Mouse (Mus musculus): ENCODE measurements around the gene Ccr10. TPM values are rescaled to one million over a fixed set of nuclear protein-coding genes. Genes with fewer than 3 reads are reported as not detected.

The Ccr10 gene
- total and polyA plus RNA-seq, 2 experiments from 2014 or later = 0.16 to 0.88 TPM

DNA sequence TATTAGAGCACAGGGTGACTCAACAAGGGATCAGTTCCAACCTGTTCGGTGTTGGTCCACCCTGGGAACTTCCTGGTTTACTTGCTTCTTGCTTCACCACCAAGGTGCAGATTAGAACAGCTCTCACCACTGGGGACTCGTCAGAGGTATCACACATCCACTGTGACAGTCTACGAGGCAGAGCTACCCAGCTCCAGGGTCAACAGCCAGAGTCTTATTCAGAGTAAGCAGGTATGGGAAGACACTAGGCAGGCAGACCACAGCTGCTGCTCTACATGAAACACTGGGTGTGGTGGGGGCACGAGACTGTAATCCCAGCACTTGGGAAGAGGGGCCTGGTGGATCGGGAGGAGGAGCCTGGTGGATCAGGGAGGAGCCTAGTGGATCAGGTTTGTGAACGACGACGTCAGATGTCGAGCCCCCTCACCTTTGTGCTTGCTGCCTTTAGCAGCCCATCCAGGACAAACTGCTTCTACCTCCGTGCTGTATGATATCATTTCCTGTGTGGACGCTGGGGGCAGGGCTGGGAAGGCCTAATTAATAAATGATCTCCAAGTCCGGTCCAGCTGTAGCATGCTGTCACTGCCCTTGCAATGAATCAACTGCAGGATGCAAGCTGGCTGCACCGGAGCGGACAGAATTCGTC, 36.6 kb downstream of the Ccr10 start:
- Histone ChIP-seq H3K4me3 (ENCODE audit: low read length) (0 out of 2 replicates have a peak overlapping the region, but pooled peaks have one; percentile 3), H3K27me3 (ENCODE audit: insufficient read depth, low read length) (no peaks in the 10 kb centered on the region), H3K4me2 (ENCODE audit: low read depth, low read length) (peak overlapping the region; percentile 13), H3K27ac (peak overlapping the region; percentile 55), H3K9ac (replicated peaks; ENCODE audit: low read length) (no peak overlapping the region), H3K36me3 (ENCODE audit: insufficient read depth, low read length) (no peaks in the 10 kb centered on the region), H3K4me1 (ENCODE audit: insufficient read depth, low read length) (peaks cover 3% of the 10 kb centered on the region; the same call in 1 of the 2 replicates), H3K9me3 (ENCODE audit: low read length) (no peaks in the 10 kb centered on the region)
- peak; percentile 80 for ATAC-seq
- peak; percentile 69 for DNase-seq (ENCODE audit: low spot score)
- 23% methylated on average over 15 of the region's 15 CpGs for WGBS
- TF ChIP-seq CTCF (IDR thresholded peaks at IDR 0.05; ENCODE audit: low read depth) = 0 out of 2 replicates have a peak, but pooled peaks have one; percentile 2

DNA sequence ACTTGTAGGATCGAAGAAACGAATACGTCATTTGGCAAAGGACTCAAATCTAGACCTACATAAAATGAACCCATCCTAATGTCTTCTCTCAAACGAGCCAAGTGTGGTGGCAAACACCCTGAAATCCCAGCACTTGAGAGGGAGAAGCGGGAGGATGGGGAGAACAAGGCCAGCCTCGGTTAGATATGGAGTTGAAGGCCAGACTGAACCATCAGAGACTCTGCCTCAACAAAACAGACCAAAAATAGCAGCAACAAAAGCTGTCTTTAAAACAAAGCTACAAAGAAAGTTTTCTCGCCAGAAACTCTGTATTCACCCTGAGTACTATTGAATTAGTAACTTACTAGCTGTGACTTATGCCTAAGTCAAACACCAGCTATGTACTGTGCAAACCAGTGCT, 38.2 kb downstream of the Ccr10 start:
- H3K4me2 ChIP-seq (ENCODE audit: low read depth, low read length) = no peak overlapping the region
- no peaks in the 10 kb centered on the region for H3K27me3 ChIP-seq (ENCODE audit: insufficient read depth, low read length)
- no peak overlapping the region for H3K27ac ChIP-seq
- no peaks in the 10 kb centered on the region for H3K9me3 ChIP-seq (ENCODE audit: low read length)
- DNase-seq (ENCODE audit: low spot score) (no peak), ATAC-seq (no peak)
- no peak for TF ChIP-seq CTCF (IDR thresholded peaks at IDR 0.05; ENCODE audit: low read depth)
- WGBS = 77% methylated on average over 7 of the region's 7 CpGs
- no peak overlapping the region for H3K9ac ChIP-seq (replicated peaks; ENCODE audit: low read length)
- H3K4me1 ChIP-seq (ENCODE audit: insufficient read depth, low read length) = no peaks in the 10 kb centered on the region
- no peaks in the 10 kb centered on the region for H3K36me3 ChIP-seq (ENCODE audit: insufficient read depth, low read length)
- no peak overlapping the region for H3K4me3 ChIP-seq (ENCODE audit: low read length)

DNA sequence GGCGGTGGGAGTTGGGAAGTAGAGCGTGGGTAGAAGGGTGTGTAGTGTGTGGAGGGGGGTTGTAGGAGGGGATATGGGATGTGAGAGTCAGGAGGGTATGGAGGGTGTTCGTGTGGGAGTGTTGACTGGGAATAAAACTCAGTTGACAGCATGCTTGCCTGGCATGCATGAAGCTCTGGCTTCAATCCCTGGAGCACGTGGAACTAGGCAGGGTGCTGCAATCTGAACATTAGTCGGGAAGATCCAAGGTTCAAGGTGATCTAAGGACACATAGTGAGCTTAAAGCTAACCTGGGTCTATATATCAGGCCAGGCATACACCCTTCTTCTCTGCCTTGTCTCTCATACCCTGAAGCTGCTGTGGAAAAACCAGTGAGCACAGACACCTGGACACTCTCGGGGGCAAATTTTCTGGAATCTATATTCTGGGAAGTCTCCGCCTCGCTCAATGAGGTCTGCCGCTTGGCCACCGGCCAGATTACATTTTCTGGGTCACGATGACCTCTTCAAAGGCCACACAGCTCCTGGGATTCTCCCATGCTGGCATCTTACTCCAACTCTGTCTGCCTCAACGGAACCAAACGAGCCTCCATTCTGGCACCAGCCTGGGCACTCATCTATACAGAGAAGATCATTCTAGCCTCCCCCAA, 40.9 kb downstream of the Ccr10 start:
- no peak overlapping the region for H3K9ac ChIP-seq (replicated peaks; ENCODE audit: low read length)
- no peak overlapping the region for H3K4me3 ChIP-seq (ENCODE audit: low read length)
- DNase-seq (ENCODE audit: low spot score) (no peak), ATAC-seq (no peak)
- H3K36me3 ChIP-seq (ENCODE audit: insufficient read depth, low read length) = no peaks in the 10 kb centered on the region
- H3K4me2 ChIP-seq (ENCODE audit: low read depth, low read length) = no peak overlapping the region
- no peaks in the 10 kb centered on the region for H3K27me3 ChIP-seq (ENCODE audit: insufficient read depth, low read length)
- no peak for TF ChIP-seq CTCF (IDR thresholded peaks at IDR 0.05; ENCODE audit: low read depth)
- H3K27ac ChIP-seq = no peak overlapping the region
- no peaks in the 10 kb centered on the region for H3K9me3 ChIP-seq (ENCODE audit: low read length)
- H3K4me1 ChIP-seq (ENCODE audit: insufficient read depth, low read length) = no peaks in the 10 kb centered on the region
- 64% methylated on average over 13 of the region's 13 CpGs for WGBS

DNA sequence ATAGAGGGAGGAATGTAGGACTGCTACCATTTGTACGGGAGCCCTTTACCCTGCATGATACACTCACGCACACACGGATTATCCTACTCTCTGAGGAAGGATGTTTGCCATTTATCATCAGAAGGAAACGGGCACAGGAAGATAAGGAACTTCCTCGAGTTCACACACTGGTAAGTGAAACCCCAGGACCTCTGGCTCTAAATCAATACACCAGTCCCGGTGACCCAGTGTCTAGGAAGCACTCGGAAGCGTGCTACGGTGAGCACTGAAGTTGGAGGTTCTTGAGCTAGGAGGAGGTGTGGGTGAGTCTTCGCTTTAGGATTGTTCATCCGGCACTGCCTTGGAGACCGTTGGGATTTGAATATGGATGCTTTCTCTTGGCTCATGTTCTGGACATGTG, 42.2 kb downstream of the Ccr10 start:
- H3K4me3 ChIP-seq (ENCODE audit: low read length) = no peak overlapping the region
- H3K9ac ChIP-seq (replicated peaks; ENCODE audit: low read length) = no peak overlapping the region
- 73% methylated on average over 12 of the region's 12 CpGs for WGBS
- H3K9me3 ChIP-seq (ENCODE audit: low read length) = no peaks in the 10 kb centered on the region
- no peaks in the 10 kb centered on the region for H3K4me1 ChIP-seq (ENCODE audit: insufficient read depth, low read length)
- H3K27me3 ChIP-seq (ENCODE audit: insufficient read depth, low read length) = no peaks in the 10 kb centered on the region
- H3K27ac ChIP-seq = no peak overlapping the region
- H3K4me2 ChIP-seq (ENCODE audit: low read depth, low read length) = no peak overlapping the region
- H3K36me3 ChIP-seq (ENCODE audit: insufficient read depth, low read length) = no peaks in the 10 kb centered on the region
- no peak for TF ChIP-seq CTCF (IDR thresholded peaks at IDR 0.05; ENCODE audit: low read depth)
- ATAC-seq = no peak
- no peak for DNase-seq (ENCODE audit: low spot score)

DNA sequence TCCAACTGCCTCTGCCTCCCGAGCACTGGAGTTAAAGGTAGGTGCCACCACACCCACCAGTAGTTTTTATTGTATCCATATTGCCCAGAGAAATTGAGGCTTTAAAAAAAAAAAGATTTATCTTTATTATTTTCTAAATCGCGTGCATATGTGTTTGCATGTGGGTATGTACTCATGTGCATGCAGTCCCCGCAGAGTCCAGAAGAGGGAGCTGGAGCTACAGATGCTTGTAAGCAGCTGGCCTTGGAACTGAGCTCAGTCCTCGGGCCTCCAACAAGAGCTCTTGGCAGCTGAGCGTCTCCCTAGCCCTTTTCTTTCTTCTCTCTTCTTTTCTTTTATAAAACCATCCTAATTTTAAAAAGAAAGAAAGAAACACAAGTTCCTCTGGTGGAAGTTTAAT, 43.5 kb downstream of the Ccr10 start:
- peak; percentile 79 for DNase-seq (ENCODE audit: low spot score)
- H3K36me3 ChIP-seq (ENCODE audit: insufficient read depth, low read length) = peaks cover 2% of the 10 kb centered on the region; the same call in 1 of the 2 replicates

DNA sequence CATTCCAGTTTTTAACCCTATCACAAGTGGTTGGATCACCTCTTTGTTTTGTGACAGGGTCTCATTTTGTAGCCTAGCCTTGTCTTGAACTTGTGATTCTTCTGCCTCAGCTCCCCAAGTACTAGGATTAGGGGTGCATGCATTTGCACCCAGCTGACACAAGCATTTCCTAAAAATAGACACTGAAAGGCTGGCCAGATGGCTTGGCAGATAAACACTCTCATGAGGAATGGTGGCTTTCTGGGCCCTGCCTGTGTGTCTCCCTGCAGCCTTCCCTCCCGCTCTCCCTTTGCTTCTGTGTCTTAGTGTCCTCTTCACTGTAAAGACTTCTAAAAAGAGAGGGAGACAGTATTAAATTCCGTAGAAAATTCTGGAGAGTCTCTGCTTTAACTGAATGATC, 44.1 kb downstream of the Ccr10 start:
- no peaks in the 10 kb centered on the region for H3K9me3 ChIP-seq (ENCODE audit: low read length)
- H3K27me3 ChIP-seq (ENCODE audit: insufficient read depth, low read length) = no peaks in the 10 kb centered on the region
- no peak for DNase-seq (ENCODE audit: low spot score)
- H3K36me3 ChIP-seq (ENCODE audit: insufficient read depth, low read length) = peaks cover 7% of the 10 kb centered on the region
- 83% methylated on average over 2 of the region's 2 CpGs for WGBS
- no peak overlapping the region for H3K4me2 ChIP-seq (ENCODE audit: low read depth, low read length)
- no peak overlapping the region for H3K27ac ChIP-seq
- no peak overlapping the region for H3K9ac ChIP-seq (replicated peaks; ENCODE audit: low read length)
- TF ChIP-seq CTCF (IDR thresholded peaks at IDR 0.05; ENCODE audit: low read depth) = no peak
- no peak overlapping the region for H3K4me3 ChIP-seq (ENCODE audit: low read length)
- no peak for ATAC-seq
- H3K4me1 ChIP-seq (ENCODE audit: insufficient read depth, low read length) = no peaks in the 10 kb centered on the region

More for the DNA sequence above, 43.5 kb downstream of the Ccr10 start:
- Histone ChIP-seq H3K4me2 (ENCODE audit: low read depth, low read length) (no peak overlapping the region), H3K4me1 (ENCODE audit: insufficient read depth, low read length) (no peaks in the 10 kb centered on the region), H3K9me3 (ENCODE audit: low read length) (no peaks in the 10 kb centered on the region), H3K27me3 (ENCODE audit: insufficient read depth, low read length) (no peaks in the 10 kb centered on the region), H3K9ac (replicated peaks; ENCODE audit: low read length) (no peak overlapping the region), H3K27ac (no peak overlapping the region), H3K4me3 (ENCODE audit: low read length) (no peak overlapping the region)
- TF ChIP-seq CTCF (IDR thresholded peaks at IDR 0.05; ENCODE audit: low read depth) = peak; percentile 64
- ATAC-seq = no peak
- 90% methylated on average over 6 of the region's 6 CpGs for WGBS

All from hindbrain, postnatal 0 days (tissue).